Mouse (Mus musculus) mouse trophoblast stem cell (cell line): ENCODE results near the gene D430019H16Rik.

Source experiments
- in situ Hi-C, 2 experiments: fragments of 300-500 bp; cut with MseI, MboI; formaldehyde crosslinking; loops; 2 replicates in 1 of 2; 3 replicates in 1 of 2; pipeline ENCODE4 v1.15.1; 2025

Gene D430019H16Rik

DNA sequence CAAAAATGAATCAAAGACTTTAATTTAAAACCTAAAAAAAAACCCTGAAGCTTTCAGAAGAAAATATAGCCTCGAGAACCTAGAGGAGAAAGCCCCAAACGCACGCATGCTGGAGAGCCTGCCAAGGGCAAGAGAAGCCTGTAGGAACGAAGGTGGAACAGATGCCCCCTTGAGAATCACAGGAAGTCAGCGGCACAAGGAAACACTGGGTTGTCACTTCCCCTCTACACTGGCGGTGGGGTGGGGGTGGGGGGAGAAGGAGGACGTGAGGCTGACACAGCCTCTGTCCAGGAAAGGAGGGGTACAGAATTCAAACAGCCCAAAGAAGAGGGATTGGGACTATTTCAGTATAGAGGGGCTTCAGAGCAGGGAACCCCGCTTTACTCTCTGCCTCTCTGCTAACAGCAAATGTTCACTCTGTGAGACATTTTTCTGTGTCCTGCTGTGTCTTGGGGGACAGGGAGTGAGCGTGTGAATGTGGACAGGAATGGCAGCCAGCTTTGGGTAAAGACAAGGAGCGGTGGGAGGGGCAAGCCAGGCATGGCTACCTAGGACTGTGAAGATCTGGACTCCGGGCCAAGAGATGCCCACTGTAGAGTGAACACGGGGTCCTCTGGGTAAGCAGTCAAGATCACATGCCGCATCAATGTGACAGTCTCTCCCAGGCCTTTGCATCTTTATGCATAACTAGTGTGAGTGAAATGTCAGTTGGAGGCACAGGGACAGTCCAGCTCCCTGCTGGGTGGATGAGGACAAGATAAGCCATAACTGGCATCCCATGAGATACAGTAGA lies 82.5 kb downstream of the D430019H16Rik start:
- in situ Hi-C loops, result no loop called here

DNA sequence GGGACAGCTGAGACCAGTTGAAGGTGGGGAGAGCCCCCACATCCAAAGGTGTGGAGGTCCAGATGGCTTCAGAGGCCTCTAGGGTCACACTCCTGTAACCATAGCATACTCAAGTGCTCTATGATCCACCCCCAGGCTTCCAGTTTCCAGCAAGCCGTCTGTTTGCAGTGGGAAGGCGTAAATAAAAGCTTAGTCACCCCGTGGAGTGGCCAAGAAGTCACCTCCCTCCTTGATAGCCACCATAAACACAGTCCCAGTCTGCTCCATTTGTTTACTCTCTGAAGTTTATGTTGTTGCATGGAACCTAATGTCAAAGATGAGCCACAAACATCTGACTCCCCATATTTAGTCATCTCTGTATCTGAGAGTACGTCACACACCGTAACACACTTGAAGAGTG lies 83.5 kb downstream of the D430019H16Rik start:
- in situ Hi-C loops, result no loop called here

DNA sequence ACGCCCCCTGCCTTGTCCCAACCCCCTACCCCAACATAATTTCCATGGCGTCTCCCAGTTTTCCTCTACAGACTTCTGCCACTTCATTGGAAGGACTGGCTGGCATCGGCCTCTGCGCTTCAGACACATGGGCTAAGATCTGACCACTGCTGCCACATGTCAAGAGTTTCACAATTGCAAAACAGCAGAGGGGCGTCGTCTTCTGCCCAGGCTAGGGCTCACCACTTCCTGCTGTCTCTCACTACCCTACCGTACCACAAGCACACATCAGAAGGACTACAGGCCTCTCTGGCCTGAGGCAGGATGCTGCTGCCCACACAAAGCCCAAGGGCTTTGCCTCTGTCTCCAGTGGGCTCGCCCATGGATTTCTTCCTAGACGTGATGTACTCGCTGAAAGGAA lies 86.0 kb downstream of the D430019H16Rik start:
- in situ Hi-C loops, result no loop called here

DNA sequence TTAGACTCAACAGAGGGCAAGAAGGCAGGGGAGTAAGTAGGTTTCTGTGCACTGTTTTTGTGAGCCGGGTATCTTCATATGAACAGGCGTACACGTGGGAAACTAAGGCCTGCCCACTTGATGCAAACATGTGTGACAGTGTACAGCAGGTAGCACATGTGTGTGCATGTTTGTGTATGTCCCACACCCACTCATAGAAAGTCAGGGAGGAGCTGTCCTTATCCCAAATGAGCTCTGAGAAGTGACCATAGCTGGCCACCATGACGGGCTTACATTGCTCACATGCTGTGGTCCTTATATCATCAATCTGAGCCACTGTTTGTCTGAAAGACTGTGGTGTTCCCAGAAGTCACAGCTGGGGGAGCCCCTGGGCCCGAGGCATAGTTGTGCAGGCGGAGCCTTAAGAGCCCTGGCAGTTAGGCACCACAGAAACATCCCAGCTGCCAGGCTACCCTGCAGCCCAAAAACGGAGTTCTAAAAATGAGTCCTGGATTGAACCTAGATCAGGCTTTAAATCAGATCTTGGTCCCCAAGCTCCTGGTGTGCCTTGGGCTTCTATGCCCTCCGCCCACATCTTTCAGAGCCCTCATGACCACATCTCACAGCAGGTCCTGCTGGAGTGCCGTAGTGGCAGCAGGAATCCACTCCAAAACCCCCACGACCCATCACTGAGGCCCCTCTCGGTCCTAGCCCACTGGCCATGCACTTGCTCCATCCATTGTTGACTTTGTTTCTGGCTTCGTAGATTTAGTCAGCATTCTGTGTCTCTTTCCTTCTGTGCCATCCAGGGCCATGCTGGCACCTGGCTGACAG lies 88.1 kb downstream of the D430019H16Rik start:
- in situ Hi-C loops, result no loop called here

DNA sequence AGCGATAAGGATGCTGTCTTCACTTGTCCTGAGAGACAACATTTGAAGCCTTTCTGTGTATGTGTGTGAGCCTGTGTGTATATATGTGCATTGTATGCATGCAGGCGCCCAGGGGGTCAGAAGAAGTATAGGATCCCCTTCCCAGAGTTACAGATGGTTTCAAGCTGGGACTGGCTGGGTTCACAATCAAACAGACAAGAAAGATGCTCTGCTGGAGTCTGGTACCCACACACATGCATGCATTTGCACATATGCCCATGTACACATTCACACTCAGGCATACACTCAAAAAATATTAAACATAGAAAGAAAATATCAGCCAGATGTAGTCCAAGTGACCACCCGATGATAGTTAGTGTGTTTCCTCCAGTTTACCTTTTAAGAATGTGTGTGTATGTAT lies 88.9 kb downstream of the D430019H16Rik start:
- in situ Hi-C loops, result no loop called here
